Mouse (Mus musculus) megakaryocyte, embryonic 14.5 days (primary cell): Measurements from ENCODE around the gene Smarca2.

ENCODE experiments used
- FLI1 ChIP-seq: IDR thresholded peaks from 2 replicates; pipeline ENCODE4 v1.6.1; 2012; ENCODE audit warnings: low read length, inconsistent platforms, mixed read lengths
- GATA1 ChIP-seq: IDR thresholded peaks from 3 replicates; pipeline ENCODE4 v1.6.1; 2012; ENCODE audit warnings: mixed read lengths, low read length, inconsistent platforms, borderline replicate concordance

- TF ChIP-seq GATA1 (no peak), FLI1 (no peak)
These were observed 163.1 kb downstream of the Smarca2 start for GRCm38 (mm10) chr19:26767941-26768340.
